Mouse (Mus musculus) adrenal gland, adult 8-10 months (tissue): Measurements from ENCODE around the gene Hist1h4n. TPM values are rescaled to one million over a fixed set of nuclear protein-coding genes. Genes with fewer than 3 reads are reported as not detected.
"Not testable (repeated sequence)": the region's sequence is repeated elsewhere in the genome, so short reads cannot be mapped to it uniquely, and the experiment has no call there.

ENCODE experiments used
- DNase-seq: peaks from one replicate; pipeline ENCODE4 v3.0.0; 2022
- total RNA-seq, 4 experiments: library from RNA; stranded (reverse); gene quantifications; 2 replicates each; pipeline ENCODE4 v1.2.4; 2022

The Hist1h4n gene
- total RNA-seq: 100 to 1,000 TPM in 2 of 4 experiments, 10 to 100 TPM in 2; 56.8 to 227 (median 113) TPM

DNA sequence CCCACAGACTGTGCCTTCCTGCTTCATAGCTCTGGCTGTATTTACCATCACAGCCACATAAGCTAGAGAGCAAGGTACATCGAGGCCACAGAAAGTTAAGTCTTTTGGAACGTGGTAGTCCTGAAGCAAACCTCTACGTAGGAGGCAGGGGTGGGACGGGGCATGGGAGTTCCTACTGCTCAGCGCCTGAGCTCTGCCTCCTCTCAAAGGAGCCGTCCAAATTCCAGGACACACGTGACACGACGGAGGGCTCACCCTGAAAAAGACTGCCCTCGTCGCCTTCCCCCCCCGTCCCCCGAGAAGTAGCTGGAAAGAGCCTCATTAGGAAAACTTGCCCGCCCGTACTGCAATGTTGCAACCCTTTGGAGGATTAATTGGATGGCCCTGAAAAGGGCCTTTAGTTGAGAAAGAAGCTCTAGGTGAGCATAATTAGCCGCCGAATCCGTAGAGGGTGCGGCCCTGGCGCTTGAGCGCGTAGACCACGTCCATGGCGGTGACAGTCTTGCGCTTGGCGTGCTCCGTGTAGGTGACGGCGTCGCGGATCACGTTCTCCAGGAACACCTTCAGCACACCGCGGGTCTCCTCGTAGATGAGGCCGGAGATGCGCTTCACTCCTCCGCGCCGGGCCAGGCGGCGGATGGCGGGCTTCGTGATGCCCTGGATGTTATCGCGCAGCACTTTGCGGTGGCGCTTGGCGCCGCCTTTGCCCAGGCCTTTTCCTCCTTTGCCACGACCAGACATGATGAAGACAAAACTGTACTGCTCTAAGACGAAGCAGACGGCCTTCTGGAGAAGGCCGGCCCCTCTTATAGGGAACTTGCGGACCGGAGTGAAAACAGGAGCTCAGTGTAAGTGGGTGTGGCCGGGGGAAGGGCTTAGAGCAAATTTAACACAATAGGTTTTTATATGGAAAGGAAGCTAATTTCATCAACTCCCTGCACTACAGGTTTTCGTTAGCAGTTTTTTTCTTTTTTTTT lies at the start of gene Hist1h4n:
TSS of gene Hist1h4n (minus strand) at position 779 of the 977 bp plus-strand sequence.
- peak; percentile 28 for DNase-seq

DNA sequence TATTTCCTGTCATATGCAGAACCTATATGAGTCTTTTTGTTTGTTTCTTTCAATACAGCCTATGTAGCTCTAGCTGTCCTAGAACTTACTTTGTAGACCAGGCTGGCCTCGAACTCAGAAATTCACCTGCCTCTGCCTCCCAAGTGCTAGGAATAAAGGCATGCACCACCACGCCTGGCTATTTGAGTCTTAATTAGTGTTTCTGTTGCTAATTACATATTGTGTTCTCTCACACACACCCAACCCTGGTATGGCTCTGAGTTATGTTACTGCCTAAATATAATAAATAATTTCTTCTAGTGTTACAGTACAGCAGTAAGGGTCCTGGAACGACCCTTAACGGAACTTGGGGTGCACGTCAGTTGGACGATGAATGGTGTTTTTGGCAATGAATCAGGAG lies 48.7 kb upstream of the Hist1h4n start:
- no peak for DNase-seq

DNA sequence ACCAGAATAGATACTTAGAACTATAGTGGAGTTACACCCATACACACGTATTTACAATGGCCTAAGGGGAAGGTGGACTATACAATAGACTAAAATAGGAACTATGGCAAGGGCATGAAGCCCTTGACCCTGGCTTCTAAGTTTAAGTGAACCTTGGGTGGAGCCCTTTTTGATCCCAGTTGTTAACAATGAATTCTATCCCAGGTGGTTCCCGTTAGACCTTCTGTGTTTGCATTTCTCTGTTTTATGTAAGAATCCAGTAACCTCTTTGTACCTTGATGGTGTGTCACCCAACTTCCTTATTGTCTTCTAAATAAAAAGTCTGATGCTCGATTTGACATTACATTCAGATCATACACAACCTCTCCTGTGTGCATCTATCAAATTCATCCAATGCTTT lies 33.5 kb upstream of the Hist1h4n start:
- not testable (repeated sequence) for DNase-seq

DNA sequence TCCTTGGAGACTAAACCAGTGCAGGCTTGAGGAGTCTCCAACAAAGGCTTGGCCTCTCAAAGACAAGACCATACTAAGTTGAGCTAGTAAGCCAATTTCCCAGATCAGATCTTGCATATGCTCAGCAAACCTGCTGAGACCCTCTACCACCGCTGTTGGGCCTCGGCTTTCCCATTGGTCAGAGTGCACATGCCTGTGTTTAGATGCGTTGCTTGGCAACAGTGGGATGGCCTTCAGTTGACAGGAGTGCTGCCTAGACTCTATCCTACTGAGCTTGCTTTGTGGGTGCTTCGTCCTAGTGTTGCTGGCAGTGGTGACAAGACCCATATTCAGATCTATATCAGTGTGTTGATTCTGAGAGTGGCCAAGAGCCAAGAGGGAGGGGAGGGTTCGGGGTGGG lies 29.6 kb upstream of the Hist1h4n start:
- DNase-seq: no peak

DNA sequence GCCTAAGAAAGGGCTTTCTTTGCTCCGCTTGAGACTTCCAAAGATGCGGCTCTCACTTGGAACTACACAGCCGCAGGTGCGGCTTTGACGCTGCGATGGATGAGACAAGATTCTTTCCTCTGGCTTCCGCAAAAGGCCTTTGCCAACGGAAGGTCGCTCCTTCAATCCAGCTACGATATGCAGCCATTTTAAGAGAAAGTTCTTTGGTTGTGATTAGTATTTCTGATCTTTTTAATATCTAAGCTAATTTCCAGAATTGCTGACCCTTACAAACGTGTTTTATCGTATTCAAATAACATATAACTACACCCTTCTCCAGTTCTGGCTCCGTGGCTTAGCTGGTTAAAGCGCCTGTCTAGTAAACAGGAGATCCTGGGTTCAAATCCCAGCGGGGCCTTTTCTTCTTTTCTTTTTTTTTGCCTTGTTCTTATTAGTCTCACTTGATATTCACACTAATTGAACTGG lies 23.7 kb upstream of the Hist1h4n start:
- DNase-seq: no peak

DNA sequence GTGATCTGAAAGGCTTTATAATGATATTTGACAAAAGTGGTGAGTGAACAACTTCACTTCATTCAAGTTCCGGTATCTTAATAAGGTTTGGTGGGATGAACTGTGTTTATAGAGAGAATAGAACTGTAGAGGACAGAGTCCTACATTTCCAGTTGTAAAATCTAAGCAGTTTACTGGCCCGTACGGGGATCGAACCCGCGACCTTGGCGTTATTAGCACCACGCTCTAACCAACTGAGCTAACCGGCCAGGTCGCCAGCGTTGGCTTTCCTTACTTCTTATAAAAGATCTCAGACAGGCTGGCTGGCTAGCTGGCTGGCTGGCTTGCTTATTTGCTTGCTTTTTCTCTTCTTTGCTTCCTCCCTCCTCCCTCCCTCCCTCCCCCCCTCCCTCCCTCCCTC lies 23.1 kb upstream of the Hist1h4n start:
- peak; percentile 74 for DNase-seq

DNA sequence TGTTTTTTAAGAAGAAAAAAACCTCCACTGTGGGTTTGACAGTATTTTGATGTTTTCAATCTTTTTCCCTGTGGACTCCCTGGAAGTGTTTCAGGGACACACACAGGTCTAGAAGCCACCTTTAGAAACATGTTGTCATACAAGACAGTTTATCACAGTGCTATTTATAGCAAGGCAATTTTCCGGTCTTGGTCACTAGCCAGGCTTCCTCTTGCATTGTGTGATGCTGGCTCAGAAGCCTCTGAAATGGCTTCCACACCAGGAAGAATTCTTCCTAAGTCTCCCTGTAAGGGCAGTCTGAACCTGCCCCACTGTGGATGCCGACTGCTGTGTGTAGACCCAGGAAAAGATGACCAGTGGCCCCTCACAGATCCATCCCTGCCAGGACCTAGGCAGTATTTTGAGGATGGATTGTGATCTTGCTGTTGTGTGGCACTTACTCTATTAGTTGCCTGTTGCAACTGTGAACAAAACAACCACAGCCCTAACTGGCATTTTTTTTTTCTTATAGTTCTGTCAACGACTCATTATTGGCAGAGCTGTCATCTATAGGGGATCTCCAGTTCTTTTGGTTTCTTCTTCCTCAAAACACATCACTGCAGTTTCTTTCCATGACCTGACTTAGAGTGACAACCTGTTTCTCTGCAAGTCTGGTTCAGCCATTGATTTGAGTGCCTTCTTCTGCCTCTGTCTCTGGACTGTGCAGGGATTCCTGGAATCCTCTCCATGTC lies 20.4 kb upstream of the Hist1h4n start:
- no peak for DNase-seq

DNA sequence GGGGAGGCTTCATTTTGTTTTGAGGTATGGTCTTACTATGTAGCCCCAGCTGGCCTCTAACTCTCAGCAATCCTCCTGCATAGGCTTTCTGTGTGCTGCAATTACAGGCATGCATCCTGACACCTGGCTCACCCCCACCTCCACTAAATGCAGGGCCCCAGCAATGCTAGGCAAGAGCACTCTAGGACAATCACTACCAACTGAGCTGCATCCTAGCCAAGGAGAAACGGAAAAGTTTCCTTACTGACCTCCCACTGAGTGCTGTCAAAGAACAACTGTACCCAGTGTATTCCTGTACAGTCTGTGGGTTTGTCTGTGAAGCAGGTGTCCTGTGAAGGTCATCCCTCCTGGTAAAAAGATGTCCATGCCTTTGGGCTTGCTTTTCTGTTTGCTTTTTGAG lies 18.7 kb upstream of the Hist1h4n start:
- DNase-seq: not testable (repeated sequence)

DNA sequence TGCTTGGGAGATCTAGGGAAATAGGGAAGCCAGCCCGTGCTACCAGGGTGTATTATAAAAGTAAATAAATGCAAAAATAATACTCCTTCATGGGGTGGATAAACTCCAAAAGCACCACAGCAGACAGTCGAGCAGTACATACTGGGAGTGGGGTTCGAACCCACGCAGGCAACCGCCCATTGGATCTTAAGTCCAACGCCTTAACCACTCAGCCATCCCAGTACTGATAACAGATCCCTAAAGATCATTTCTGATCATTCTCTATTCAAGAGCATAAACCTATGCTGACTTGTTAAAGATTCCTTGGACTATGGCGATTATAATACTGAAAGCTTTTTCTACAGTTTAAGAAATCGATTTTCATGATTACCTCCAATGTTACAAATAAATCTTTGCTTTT lies 15.9 kb upstream of the Hist1h4n start:
- DNase-seq: no peak

DNA sequence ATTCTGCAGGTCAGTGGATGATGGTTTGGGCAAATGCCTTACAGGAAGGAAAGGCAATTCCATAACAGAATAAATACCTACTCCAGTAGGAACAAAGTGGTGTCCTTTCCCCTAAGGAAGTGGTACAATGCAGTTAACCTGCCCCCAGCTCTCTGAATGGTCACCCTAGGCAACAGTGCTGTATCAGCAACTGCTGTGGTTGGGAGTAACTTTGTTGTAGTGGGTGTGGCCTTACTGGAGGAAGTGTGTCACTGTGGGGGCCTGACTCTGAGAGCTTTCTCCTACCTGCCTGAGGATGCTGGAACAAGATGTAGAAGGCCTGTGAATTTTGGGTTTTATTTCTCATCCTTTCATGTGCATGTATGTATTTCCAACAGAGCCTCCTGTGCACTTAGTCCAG lies 14.4 kb upstream of the Hist1h4n start:
- not testable (repeated sequence) for DNase-seq

DNA sequence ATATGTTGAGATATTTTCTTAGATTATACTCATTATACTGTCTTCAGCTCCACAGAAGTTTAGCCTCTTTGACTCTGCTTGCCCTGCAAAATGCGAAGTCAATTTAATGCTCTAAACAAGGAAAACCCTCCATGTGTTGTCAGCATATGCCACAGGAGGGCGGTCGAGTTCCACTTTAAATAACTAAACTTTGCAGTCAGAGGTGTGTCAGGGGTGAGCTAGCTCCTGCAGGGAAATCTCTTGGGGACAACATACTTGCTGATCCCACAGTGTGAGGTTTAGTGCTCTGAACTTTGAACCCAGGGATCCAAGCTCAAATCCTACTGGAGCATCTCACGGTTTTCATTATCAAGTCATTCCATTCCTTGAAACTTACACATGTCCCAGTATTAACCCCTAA lies 8.5 kb upstream of the Hist1h4n start:
- not testable (repeated sequence) for DNase-seq

DNA sequence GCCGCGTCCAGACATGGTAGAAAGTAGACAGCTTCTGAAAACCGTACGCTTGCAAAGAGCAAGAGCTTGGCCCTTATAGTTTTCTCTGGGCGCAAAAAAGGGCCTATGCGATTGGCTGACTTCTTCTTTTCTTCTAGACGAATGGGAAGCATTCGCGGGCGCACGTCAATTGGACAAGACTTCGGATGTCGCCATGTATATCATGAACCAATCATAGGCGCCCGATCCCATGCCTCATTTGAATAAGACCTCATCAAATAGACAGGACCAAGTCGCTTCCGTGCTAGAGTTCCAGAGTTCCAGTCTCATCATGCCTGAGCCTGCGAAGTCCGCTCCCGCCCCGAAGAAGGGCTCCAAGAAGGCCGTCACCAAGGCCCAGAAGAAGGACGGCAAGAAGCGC lies 1.5 kb upstream of the Hist1h4n start, which contains the start of the genes Hist1h2ap and Hist1h2br:
TSS of gene Hist1h2ap (minus strand) at position 47 of the 400 bp plus-strand sequence.
TSS of gene Hist1h2br (plus strand) at position 283 of the 400 bp plus-strand sequence.
- DNase-seq: not testable (repeated sequence)

DNA sequence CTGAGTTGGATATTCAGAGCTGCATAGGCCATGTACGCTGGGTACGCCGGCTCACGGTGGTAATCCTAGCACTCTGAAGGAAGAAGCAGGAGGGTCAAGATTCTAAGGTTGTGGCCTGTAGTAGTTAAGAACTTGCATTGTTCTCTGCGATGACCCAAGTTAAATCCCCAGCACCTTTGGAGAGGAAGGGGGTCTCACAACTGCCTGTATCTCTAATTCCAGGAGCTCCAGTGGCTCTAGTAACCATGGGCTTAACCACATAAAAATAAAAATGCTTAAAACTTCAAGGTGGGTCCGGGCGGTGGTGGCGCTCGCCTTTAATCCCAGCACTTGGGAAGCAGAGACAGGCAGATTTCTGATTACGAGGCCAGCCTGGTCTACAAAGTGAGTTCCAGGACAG lies 1.7 kb downstream of the Hist1h4n start:
- DNase-seq: no peak

DNA sequence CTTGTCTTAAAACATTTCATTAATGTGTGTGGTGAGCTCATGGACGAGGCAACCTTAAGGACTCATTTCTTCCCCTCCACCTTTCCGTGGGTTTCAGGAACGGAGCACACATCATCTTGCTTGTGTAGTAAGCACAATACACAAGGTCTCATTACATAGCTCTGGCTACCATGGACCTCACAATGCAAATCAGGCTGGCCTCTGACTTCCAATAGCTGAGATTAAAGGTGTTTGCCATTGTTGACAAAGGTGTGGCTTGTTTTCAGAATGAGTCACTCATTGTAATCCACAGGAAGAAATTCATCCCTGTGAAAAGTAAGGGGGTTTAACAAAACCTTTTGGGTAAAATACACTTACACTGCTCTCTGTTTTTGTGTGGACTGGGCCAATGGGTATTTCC lies 3.5 kb downstream of the Hist1h4n start:
- no peak for DNase-seq

DNA sequence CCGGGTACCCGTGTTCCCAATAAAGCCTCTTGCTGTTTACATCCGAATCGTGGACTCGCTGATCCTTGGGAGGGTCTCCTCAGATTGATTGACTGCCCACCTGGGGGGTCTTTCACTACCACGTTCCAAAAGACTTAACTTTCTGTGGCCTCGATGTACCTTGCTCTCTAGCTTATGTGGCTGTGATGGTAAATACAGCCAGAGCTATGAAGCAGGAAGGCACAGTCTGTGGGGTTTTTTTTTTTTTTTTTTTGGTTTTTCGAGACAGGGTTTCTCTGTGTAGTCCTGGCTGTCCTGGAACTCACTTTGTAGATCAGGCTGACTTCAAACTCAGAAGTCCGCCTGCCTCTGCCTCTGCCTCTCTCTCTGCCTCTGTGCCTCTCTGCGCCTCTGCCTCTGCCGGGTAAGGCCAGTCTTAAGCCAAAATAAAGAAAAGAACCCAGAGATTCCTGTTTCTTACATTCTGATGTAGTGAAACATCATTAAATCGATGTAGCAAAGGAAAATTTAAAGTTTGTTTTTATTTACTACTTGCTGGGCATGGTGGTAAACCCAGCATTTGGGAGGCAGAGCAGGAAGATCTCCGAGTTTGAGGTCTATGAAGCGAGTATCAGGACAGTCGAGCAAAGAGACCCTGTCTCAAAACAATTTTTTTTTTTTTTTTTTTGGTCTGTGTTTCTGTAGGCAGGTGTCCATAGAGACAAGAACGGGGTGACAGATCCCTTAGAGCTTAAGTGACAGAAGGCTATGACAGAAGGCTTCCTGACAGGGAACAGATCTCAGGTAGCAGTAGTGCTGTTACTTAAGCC lies 11.7 kb downstream of the Hist1h4n start:
- DNase-seq: not testable (repeated sequence)

DNA sequence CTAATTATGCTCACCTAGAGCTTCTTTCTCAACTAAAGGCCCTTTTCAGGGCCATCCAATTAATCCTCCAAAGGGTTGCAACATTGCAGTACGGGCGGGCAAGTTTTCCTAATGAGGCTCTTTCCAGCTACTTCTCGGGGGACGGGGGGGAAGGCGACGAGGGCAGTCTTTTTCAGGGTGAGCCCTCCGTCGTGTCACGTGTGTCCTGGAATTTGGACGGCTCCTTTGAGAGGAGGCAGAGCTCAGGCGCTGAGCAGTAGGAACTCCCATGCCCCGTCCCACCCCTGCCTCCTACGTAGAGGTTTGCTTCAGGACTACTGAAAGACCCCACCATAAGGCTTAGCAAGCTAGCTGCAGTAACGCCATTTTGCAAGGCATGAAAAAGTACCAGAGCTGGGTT lies 19.9 kb downstream of the Hist1h4n start:
- not testable (repeated sequence) for DNase-seq

DNA sequence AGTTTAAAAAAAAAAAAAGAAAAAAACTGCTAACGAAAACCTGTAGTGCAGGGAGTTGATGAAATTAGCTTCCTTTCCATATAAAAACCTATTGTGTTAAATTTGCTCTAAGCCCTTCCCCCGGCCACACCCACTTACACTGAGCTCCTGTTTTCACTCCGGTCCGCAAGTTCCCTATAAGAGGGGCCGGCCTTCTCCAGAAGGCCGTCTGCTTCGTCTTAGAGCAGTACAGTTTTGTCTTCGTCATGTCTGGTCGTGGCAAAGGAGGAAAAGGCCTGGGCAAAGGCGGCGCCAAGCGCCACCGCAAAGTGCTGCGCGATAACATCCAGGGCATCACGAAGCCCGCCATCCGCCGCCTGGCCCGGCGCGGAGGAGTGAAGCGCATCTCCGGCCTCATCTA lies 20.5 kb downstream of the Hist1h4n start, which contains the start of gene Hist1h4m:
TSS of gene Hist1h4m (plus strand) at position 208 of the 400 bp plus-strand sequence.
- peak; percentile 39 for DNase-seq

DNA sequence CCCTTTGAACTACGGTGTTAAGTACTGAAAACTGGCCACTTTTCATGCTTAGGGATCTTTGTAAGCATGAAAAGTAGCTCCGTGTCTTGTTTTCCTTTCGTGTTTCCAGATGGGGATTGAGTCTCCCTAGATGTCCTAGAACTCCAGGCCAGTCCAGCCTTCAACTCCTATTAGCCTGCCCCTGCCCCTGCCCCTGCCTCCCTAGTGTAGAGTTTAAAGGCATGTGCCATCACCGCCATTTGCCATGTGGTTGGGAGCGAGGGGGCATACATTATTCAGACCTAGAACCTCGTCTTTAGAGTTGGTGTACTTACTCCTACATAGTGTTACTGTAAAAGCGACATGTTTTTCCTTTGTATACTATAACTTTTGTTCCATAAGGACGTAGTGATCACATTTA lies 20.9 kb downstream of the Hist1h4n start:
- DNase-seq: not testable (repeated sequence)

DNA sequence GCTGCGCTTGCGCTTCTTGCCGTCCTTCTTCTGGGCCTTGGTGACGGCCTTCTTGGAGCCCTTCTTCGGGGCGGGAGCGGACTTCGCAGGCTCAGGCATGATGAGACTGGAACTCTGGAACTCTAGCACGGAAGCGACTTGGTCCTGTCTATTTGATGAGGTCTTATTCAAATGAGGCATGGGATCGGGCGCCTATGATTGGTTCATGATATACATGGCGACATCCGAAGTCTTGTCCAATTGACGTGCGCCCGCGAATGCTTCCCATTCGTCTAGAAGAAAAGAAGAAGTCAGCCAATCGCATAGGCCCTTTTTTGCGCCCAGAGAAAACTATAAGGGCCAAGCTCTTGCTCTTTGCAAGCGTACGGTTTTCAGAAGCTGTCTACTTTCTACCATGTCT lies 21.9 kb downstream of the Hist1h4n start, which contains the start of the genes Hist1h2bq and Hist1h2ao:
TSS of gene Hist1h2bq (minus strand) at position 125 of the 400 bp plus-strand sequence.
TSS of gene Hist1h2ao (plus strand) at position 393 of the 400 bp plus-strand sequence.
- DNase-seq: not testable (repeated sequence)

DNA sequence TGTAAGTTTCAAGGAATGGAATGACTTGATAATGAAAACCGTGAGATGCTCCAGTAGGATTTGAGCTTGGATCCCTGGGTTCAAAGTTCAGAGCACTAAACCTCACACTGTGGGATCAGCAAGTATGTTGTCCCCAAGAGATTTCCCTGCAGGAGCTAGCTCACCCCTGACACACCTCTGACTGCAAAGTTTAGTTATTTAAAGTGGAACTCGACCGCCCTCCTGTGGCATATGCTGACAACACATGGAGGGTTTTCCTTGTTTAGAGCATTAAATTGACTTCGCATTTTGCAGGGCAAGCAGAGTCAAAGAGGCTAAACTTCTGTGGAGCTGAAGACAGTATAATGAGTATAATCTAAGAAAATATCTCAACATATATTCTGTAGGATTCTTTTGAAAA lies 28.9 kb downstream of the Hist1h4n start:
- not testable (repeated sequence) for DNase-seq

DNA sequence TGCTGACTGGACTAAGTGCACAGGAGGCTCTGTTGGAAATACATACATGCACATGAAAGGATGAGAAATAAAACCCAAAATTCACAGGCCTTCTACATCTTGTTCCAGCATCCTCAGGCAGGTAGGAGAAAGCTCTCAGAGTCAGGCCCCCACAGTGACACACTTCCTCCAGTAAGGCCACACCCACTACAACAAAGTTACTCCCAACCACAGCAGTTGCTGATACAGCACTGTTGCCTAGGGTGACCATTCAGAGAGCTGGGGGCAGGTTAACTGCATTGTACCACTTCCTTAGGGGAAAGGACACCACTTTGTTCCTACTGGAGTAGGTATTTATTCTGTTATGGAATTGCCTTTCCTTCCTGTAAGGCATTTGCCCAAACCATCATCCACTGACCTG lies 34.8 kb downstream of the Hist1h4n start:
- not testable (repeated sequence) for DNase-seq

DNA sequence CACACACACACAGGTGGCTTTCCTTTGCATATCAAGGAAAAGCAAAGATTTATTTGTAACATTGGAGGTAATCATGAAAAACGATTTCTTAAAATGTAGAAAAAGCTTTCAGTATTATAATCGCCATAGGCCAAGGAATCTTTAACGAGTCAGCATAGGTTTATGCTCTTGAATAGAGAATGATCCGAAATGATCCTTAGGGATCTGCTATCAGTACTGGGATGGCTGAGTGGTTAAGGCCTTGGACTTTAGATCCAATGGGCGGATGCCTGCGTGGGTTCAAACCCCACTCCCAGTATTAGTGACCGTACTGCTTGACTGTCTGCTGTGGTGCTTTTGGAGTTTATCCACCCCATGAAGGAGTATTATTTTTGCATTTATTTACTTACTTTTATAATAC lies 36.4 kb downstream of the Hist1h4n start:
- no peak for DNase-seq
